Mouse (Mus musculus) midbrain, postnatal 0 days (tissue): ENCODE measurements around the gene Rcc2. TPM values are rescaled to one million over a fixed set of nuclear protein-coding genes. Genes with fewer than 3 reads are reported as not detected.

ENCODE experiments used
- ATAC-seq: fragments of 200-750 bp; cut with Nextera tagmentation; 2 replicates; pipeline ENCODE4 v1.8.0; 2017; ENCODE audit warnings: moderate number of reproducible peaks, mild to moderate bottlenecking, moderate TSS enrichment, moderate library complexity; ENCODE audit not compliant: low FRiP score
- DNase-seq: peaks from one replicate; pipeline ENCODE4 v3.0.0-alpha.2; 2015; ENCODE audit warnings: low spot score
- H3K27ac ChIP-seq: fragments of 300-500 bp; sonication (generic); 2 replicates; pipeline ENCODE4 v1.5.1; 2014; ENCODE audit warnings: low read depth, mild to moderate bottlenecking, low read length, mixed read lengths
- H3K27me3 ChIP-seq: fragments of 300-500 bp; sonication (generic); 2 replicates; pipeline ENCODE4 v1.6.1; 2014; ENCODE audit warnings: low read length, control low read depth, mixed read lengths; ENCODE audit not compliant: insufficient read depth
- H3K36me3 ChIP-seq: fragments of 300-500 bp; sonication (generic); 2 replicates; pipeline ENCODE4 v1.6.1; 2014; ENCODE audit warnings: low read length, control low read depth, mixed read lengths; ENCODE audit not compliant: insufficient read depth
- H3K4me1 ChIP-seq: fragments of 300-500 bp; sonication (generic); 2 replicates; pipeline ENCODE4 v1.6.1; 2014; ENCODE audit warnings: mild to moderate bottlenecking, control low read depth, antibody characterized with exemption, low read length, mixed read lengths; ENCODE audit not compliant: insufficient read depth
- H3K4me2 ChIP-seq: fragments of 300-500 bp; sonication (generic); 2 replicates; pipeline ENCODE4 v1.6.1; 2014; ENCODE audit warnings: low read depth, mild to moderate bottlenecking, low read length, mixed read lengths; ENCODE audit not compliant: poor library complexity, severe bottlenecking
- H3K4me3 ChIP-seq: fragments of 300-500 bp; sonication (generic); 2 replicates; pipeline ENCODE4 v1.5.1; 2014; ENCODE audit warnings: low read depth, mild to moderate bottlenecking, low read length, moderate library complexity
- H3K9ac ChIP-seq: fragments of 300-500 bp; sonication (generic); replicated peaks from 2 replicates; pipeline ENCODE4 v1.6.1; 2014; ENCODE audit warnings: mild to moderate bottlenecking, low read length, moderate library complexity, mixed read lengths; ENCODE audit not compliant: poor library complexity, severe bottlenecking
- H3K9me3 ChIP-seq: fragments of 300-500 bp; sonication (generic); 2 replicates; pipeline ENCODE4 v1.6.1; 2016; ENCODE audit warnings: low read length, control low read depth
- CTCF ChIP-seq: IDR thresholded peaks from 2 replicates; pipeline ENCODE4 v1.5.1; 2016; ENCODE audit warnings: antibody characterized with exemption, mild to moderate bottlenecking
- WGBS: fragments of 180-500 bp; shearing (Covaris S2); extraction: QIAGEN DNeasy Blood & Tissue Kit; methylation state at CpG from one replicate; pipeline ENCODE4 v1.1.7; 2014; 5-methylcytosine and 5-hydroxymethylcytosine counted together
- polyA plus RNA-seq: library from polyadenylated mRNA; unstranded; fragments of >200 nt; fragmentation: Nextera tagmentation; extraction: Ambion mirVana; gene quantifications from 2 replicates; pipeline ENCODE4 v1.2.1, GENCODE M21; 2015
- total RNA-seq: library from RNA; depleted of rRNA; stranded (reverse); fragments of >200 nt; gene quantifications from 2 replicates; pipeline ENCODE4 v1.2.3, GENCODE M21; 2014

Gene Rcc2
- total and polyA plus RNA-seq, 2 experiments from 2014 or later, result 13.2 to 51.2 TPM

DNA sequence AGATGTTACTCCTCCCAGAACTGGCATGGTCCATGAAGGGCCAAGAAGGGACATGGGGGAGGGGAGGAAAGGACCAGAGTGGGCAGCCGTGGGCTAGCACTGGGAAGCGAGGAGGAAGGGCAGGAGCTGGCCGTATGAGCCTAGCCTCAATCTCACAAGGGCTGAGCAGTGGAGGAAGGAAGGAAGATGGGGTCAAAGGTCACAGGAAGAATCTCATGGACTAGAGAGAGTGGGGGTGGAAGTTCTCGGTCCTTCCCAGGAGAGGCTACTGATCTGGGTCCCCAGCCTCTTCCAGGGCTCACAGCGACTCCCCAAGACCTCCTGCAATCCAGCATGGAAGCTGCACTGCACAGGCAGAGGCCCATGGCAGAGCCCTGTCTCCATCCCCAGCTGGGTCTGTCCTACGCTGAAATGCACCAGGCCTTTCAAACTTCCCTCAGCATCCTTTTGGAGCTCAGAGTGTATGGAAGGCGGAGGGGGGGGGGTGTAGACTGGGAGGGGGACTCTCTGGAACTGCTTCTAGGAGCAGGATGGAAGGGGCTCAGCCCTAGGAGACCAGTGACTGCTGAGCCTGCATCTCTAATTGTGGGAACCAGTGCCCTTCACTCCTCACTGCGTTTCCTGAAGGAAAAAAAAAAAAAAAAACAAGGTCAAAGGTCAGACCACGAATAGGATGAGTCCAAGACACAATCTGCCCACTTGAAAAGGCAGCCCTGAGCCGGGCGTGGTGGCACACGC, 26.6 kb upstream of the Rcc2 start:
- no peaks in the 10 kb centered on the region for H3K36me3 ChIP-seq
- ATAC-seq (no peak), DNase-seq (no peak)
- no peaks in the 10 kb centered on the region for H3K4me1 ChIP-seq
- no peak overlapping the region for H3K4me3 ChIP-seq
- no peaks in the 10 kb centered on the region for H3K27me3 ChIP-seq
- no peaks in the 10 kb centered on the region for H3K9me3 ChIP-seq
- no peak overlapping the region for H3K4me2 ChIP-seq
- H3K9ac ChIP-seq, result no peak overlapping the region
- 48% methylated on average over 12 of the region's 12 CpGs for WGBS
- no peak overlapping the region for H3K27ac ChIP-seq
- no peak for TF ChIP-seq CTCF

GRCm38 (mm10) chr4:140674345-140674926, 25.9 kb upstream of the Rcc2 start:
- no peaks in the 10 kb centered on the region for H3K9me3 ChIP-seq
- H3K27me3 ChIP-seq, result no peaks in the 10 kb centered on the region
- no peak overlapping the region for H3K4me3 ChIP-seq
- no peaks in the 10 kb centered on the region for H3K36me3 ChIP-seq
- H3K9ac ChIP-seq, result no peak overlapping the region
- WGBS, result 37% methylated on average over 12 of the region's 13 CpGs
- H3K4me2 ChIP-seq, result no peak overlapping the region
- DNase-seq (peak; percentile 77), ATAC-seq (no peak)
- no peaks in the 10 kb centered on the region for H3K4me1 ChIP-seq
- TF ChIP-seq CTCF, result peak; percentile 88
- no peak overlapping the region for H3K27ac ChIP-seq

DNA sequence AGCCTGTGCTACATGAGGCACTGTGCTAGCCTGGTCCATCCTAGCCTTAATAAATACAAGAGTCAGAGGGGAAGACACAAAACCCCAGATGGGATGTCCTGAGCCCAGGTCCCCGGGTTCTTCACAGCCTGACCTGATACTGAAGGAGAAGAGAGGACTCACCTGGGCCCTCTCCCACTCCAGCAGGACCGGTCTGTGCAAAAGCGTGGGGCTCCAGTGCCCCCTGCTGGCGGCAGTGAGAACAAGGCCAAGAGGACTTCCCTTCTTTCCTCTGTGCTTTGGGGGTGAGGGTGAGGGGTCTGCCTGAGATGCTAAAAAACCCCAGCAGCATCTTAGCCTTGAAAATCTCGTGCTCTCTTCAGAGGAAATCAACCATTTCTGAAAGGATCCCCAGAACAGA, 21.3 kb upstream of the Rcc2 start:
- DNase-seq (peak; percentile 35), ATAC-seq (0 out of 2 replicates have a peak, but pooled peaks have one; percentile 41)
- 19% methylated on average over 5 of the region's 5 CpGs for WGBS

DNA sequence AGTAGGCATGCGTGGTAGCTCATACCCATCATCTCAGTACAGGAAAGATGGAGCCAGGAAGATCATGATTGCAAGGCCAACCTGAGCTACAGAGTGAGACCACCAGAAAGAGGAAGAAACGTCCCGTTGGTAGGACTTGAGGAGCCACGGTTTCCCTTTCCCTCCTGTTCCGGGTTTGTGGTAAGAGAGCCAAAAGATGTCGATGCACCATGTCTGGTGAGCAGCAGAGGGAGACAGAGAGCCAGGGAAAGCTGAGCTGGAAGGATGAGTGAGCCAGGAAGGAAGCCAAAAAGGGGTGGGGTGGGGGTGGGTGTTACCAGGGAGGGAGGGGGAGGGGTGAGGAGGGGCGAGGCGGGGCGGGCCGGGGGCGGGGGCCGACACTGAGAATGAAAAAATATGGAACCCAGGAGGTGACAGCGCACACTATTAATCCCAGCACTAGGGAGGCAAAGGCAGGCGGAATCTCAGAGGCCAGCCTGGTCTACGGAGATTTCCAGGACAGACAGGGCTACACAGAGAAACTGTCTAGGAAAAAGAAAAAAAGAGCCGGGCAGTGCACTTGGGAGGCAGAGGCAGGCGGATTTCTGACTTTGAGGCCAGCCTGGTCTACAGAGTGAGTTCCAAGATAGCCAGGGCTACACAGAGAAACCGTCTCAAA, 20.5 kb upstream of the Rcc2 start:
- no peak overlapping the region for H3K9ac ChIP-seq
- WGBS, result 31% methylated on average over 14 of the region's 18 CpGs

More for the DNA sequence above, 21.3 kb upstream of the Rcc2 start:
- Histone ChIP-seq H3K9ac (no peak overlapping the region), H3K36me3 (no peaks in the 10 kb centered on the region), H3K4me3 (no peak overlapping the region), H3K27ac (no peak overlapping the region), H3K27me3 (no peaks in the 10 kb centered on the region), H3K4me2 (no peak overlapping the region), H3K9me3 (no peaks in the 10 kb centered on the region), H3K4me1 (0 out of 2 replicates have a peak, but pooled peaks cover under 1% of the 10 kb centered on the region)
- peak; percentile 87 for TF ChIP-seq CTCF

DNA sequence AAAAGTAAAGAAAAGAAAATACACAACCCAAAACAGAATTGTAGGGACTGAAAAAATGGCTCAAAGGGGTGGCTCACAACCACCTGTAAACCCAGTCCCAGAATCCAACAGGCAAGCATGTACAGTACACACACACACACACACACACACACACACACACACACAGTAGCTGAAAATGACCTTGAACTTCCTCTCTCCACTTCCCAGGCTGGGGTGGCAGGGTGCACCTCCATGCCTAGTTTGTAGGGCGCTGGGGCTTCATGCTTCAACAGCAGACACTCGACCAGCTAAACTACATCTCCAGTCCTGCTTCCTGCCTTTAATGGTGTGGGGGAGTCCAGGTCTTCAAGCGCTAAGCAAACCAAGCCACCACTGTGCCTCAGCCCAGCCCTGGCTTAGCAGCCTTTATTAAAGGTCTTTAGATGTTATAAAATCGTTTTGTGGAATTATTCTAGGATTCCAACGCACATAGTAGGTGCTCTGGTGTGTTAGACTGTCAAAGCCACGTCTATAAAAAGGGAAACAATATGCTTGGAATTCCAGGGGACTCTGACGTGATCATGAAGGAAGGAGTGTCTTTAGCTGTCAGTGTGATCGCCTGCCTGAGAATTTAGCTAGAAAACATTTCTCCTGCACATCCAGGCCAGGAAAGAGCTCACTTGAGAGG, 19.5 kb upstream of the Rcc2 start:
- no peak overlapping the region for H3K4me3 ChIP-seq
- no peak overlapping the region for H3K9ac ChIP-seq
- H3K36me3 ChIP-seq, result no peaks in the 10 kb centered on the region
- H3K4me1 ChIP-seq, result 0 out of 2 replicates have a peak, but pooled peaks cover 7% of the 10 kb centered on the region
- no peak for ATAC-seq
- no peak for DNase-seq
- H3K27me3 ChIP-seq, result no peaks in the 10 kb centered on the region
- H3K27ac ChIP-seq, result no peak overlapping the region
- 65% methylated on average over 8 of the region's 8 CpGs for WGBS
- no peak overlapping the region for H3K4me2 ChIP-seq
- TF ChIP-seq CTCF, result no peak
- H3K9me3 ChIP-seq, result no peaks in the 10 kb centered on the region

More for the DNA sequence above, 20.5 kb upstream of the Rcc2 start:
- H3K27ac ChIP-seq, result no peak overlapping the region
- ATAC-seq (no peak), DNase-seq (peak; percentile 83)
- H3K27me3 ChIP-seq, result no peaks in the 10 kb centered on the region
- no peaks in the 10 kb centered on the region for H3K9me3 ChIP-seq
- no peak overlapping the region for H3K4me3 ChIP-seq
- TF ChIP-seq CTCF, result peak; percentile 83
- no peaks in the 10 kb centered on the region for H3K36me3 ChIP-seq
- H3K4me2 ChIP-seq, result no peak overlapping the region
- H3K4me1 ChIP-seq, result 0 out of 2 replicates have a peak, but pooled peaks cover 7% of the 10 kb centered on the region
